Mouse (Mus musculus) adipocyte (in vitro differentiated cells): ENCODE results near the gene Slc37a2.
"Not testable (repeated sequence)": the region's sequence is repeated elsewhere in the genome, so short reads cannot be mapped to it uniquely, and the experiment has no call there.

Experiments used
- DNase-seq: peaks from one replicate; pipeline ENCODE4 v3.0.0-alpha.2; 2016; ENCODE audit warnings: low spot score

Gene Slc37a2

GRCm38 (mm10) chr9:37255149-37255888, at the start of gene Slc37a2:
Gene Slc37a2 (minus strand): TSS chr9:37255738.
- DNase-seq, result peak; percentile 60

GRCm38 (mm10) chr9:37301720-37302119, 46.2 kb upstream of the Slc37a2 start:
- no peak for DNase-seq

GRCm38 (mm10) chr9:37300501-37300900, 45.0 kb upstream of the Slc37a2 start:
- not testable (repeated sequence) for DNase-seq

GRCm38 (mm10) chr9:37295586-37295985, 40.0 kb upstream of the Slc37a2 start:
- no peak for DNase-seq

- DNase-seq, result no peak
Measured at GRCm38 (mm10) chr9:37266622-37267021, 11.1 kb upstream of the Slc37a2 start.

- peak; percentile 74 for DNase-seq
Measured at GRCm38 (mm10) chr9:37255889-37256225, 319 bp upstream of the Slc37a2 start.

- no peak for DNase-seq
Measured at GRCm38 (mm10) chr9:37254531-37255110, 917 bp downstream of the Slc37a2 start.

GRCm38 (mm10) chr9:37250631-37251030, 4.9 kb downstream of the Slc37a2 start:
- DNase-seq, result no peak

- DNase-seq, result no peak
Measured at GRCm38 (mm10) chr9:37249976-37250375, 5.6 kb downstream of the Slc37a2 start.

- DNase-seq, result no peak
Measured at GRCm38 (mm10) chr9:37248381-37248906, 7.1 kb downstream of the Slc37a2 start.

- DNase-seq, result no peak
Measured at GRCm38 (mm10) chr9:37247429-37247828, 8.1 kb downstream of the Slc37a2 start.

- DNase-seq, result no peak
Measured at GRCm38 (mm10) chr9:37245810-37246209, 9.7 kb downstream of the Slc37a2 start.

- no peak for DNase-seq
Measured at GRCm38 (mm10) chr9:37245404-37245803, 10.1 kb downstream of the Slc37a2 start.

- no peak for DNase-seq
Measured at GRCm38 (mm10) chr9:37244600-37244999, 10.9 kb downstream of the Slc37a2 start.

- no peak for DNase-seq
Measured at GRCm38 (mm10) chr9:37242764-37243163, 12.8 kb downstream of the Slc37a2 start.

GRCm38 (mm10) chr9:37235951-37236737, 19.4 kb downstream of the Slc37a2 start:
- DNase-seq, result peak; percentile 54

GRCm38 (mm10) chr9:37232201-37233195, 23.0 kb downstream of the Slc37a2 start:
- no peak for DNase-seq

- no peak for DNase-seq
Measured at GRCm38 (mm10) chr9:37230486-37231195, 24.9 kb downstream of the Slc37a2 start.

- peak; percentile 77 for DNase-seq
Measured at GRCm38 (mm10) chr9:37229880-37230325, 25.6 kb downstream of the Slc37a2 start.

- DNase-seq, result no peak
Measured at GRCm38 (mm10) chr9:37225581-37225980, 30.0 kb downstream of the Slc37a2 start.

GRCm38 (mm10) chr9:37220755-37221154, 34.8 kb downstream of the Slc37a2 start:
- DNase-seq, result no peak
